Mouse (Mus musculus) intestine, embryonic 15.5 days (tissue): ENCODE results near the gene Ttc27. TPM values are rescaled to one million over a fixed set of nuclear protein-coding genes. Genes with fewer than 3 reads are reported as not detected.

Experiments
- ATAC-seq: fragments of 200-750 bp; cut with Nextera tagmentation; 2 replicates; pipeline ENCODE4 v1.8.0; 2017; ENCODE audit warnings: moderate TSS enrichment, moderate library complexity
- H3K27ac ChIP-seq: fragments of 300-500 bp; sonication (generic); 2 replicates; pipeline ENCODE4 v1.5.1; 2015; ENCODE audit warnings: mild to moderate bottlenecking, inconsistent platforms
- H3K27me3 ChIP-seq: fragments of 300-500 bp; sonication (generic); replicated peaks from 2 replicates; pipeline ENCODE4 v1.6.1; 2015; ENCODE audit warnings: inconsistent platforms
- H3K36me3 ChIP-seq: fragments of 300-500 bp; sonication (generic); 2 replicates; pipeline ENCODE4 v1.6.1; 2015; ENCODE audit warnings: inconsistent platforms
- H3K4me1 ChIP-seq: fragments of 300-500 bp; sonication (generic); replicated peaks from 2 replicates; pipeline ENCODE4 v1.6.1; 2015; ENCODE audit warnings: inconsistent platforms
- H3K4me2 ChIP-seq: fragments of 300-500 bp; sonication (generic); replicated peaks from 2 replicates; pipeline ENCODE4 v1.6.1; 2015; ENCODE audit warnings: mild to moderate bottlenecking, inconsistent platforms
- H3K4me3 ChIP-seq: fragments of 300-500 bp; sonication (generic); replicated peaks from 2 replicates; pipeline ENCODE4 v1.5.1; 2015; ENCODE audit warnings: inconsistent platforms
- H3K9ac ChIP-seq: fragments of 300-500 bp; sonication (generic); 2 replicates; pipeline ENCODE4 v1.6.1; 2015; ENCODE audit warnings: inconsistent platforms
- H3K9me3 ChIP-seq: fragments of 300-500 bp; sonication (generic); 2 replicates; pipeline ENCODE4 v1.6.1; 2016; ENCODE audit warnings: inconsistent platforms
- WGBS: fragments of 180-500 bp; shearing (Covaris S2); methylation state at CpG from one replicate; pipeline ENCODE4 v1.1.7; 2015; 5-methylcytosine and 5-hydroxymethylcytosine counted together
- polyA plus RNA-seq: library from polyadenylated mRNA; unstranded; fragments of >200 nt; fragmentation: Nextera tagmentation; extraction: Ambion mirVana; gene quantifications from 2 replicates; pipeline ENCODE4 v1.2.1, GENCODE M21; 2015

Ttc27 gene
- polyA plus RNA-seq, 1 experiment from 2014 or later = 22.8 TPM

DNA sequence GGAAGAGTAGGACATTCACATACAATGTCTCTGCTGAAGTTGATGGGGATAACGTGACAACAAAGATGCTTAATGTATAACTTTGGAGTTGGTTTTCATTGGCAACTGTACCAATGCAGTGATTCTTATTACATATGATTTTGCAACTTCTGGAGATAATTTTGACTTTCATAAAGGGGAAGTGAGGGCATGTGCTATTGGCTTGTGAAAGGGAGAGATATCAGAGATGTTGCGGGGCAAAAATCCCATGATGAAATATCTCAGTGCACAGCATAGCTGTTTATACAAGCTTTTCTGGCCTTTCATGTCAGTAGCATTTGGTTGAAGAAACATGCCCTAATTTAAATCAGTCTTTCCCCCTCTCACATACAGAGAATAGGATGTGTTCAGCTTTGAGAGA, 86.3 kb downstream of the Ttc27 start:
- no peaks in the 10 kb centered on the region for H3K9me3 ChIP-seq
- 0 out of 2 replicates have a peak, but pooled peaks cover 3% of the 10 kb centered on the region for H3K4me1 ChIP-seq
- H3K4me3 ChIP-seq = no peak overlapping the region
- no peak overlapping the region for H3K9ac ChIP-seq
- 95% methylated on average over 2 of the region's 2 CpGs for WGBS
- no peaks in the 10 kb centered on the region for H3K27me3 ChIP-seq
- ATAC-seq = no peak
- H3K4me2 ChIP-seq = no peak overlapping the region
- no peaks in the 10 kb centered on the region for H3K36me3 ChIP-seq
- H3K27ac ChIP-seq = no peak overlapping the region

DNA sequence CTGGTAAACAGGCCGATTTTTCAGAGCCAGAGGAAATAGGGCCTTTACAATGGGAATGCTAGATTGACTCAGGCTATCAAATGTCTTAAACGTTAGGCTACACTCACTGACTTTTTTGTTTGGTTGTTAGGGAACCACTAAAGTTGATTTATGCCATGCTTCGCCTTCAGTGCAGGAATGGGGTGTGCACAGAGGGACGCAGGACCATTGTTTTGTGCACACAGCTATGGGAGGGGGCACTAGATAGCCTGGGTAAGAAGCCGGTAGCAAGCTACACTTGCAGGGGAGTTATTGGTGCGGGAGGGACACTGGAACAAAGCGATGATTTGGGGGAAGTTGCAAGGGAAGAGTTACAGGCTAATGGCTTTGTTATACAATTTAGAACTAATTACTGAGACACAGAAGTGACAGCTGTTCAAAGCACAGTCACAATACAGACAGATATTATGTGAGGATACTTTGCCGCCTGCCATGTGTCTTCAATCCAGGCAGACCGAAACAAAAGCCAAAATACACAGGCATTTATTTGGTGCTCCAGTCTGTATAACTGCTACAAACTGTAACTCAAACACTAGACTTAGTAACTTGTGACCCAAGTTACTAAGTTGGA, 86.9 kb downstream of the Ttc27 start:
- no peak overlapping the region for H3K4me2 ChIP-seq

DNA sequence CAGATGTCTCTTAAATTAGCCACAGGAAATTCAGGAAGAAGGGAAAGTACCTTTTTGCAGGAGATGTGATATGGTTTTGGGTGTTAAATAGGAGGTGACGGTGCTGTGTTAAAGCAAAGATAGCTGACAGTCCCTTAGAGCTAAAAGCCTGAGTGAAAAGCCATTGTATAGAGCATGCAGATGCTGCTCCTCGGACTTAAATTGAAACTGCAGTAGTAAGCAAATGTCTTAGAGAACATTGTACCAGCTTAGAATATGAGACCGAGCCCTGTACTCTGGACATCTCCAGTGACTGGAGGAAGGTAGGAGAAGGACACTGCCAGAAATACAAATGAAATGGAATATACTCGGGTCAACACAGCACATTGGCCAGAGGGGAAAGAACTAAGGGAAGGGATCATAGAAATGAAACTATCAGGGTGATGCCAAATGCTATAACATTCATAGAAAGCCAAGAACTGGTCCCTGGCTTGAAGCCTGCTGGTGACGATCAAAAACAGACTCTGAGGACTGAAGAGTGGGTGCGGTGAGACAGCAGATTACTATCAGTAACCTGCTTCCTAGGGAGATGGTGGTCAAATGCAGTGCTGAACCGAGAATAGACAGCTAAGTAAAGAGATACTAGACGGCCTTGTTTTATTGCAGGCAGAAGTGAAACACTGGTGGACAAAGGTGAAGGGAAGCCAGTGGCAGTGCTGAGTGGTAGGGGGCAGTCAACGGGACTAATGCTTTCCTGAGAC, 90.1 kb downstream of the Ttc27 start:
- Histone ChIP-seq H3K36me3 (no peaks in the 10 kb centered on the region), H3K27me3 (no peaks in the 10 kb centered on the region), H3K27ac (no peak overlapping the region), H3K4me2 (no peak overlapping the region), H3K4me3 (no peak overlapping the region), H3K4me1 (0 out of 2 replicates have a peak, but pooled peaks cover 3% of the 10 kb centered on the region), H3K9ac (no peak overlapping the region), H3K9me3 (no peaks in the 10 kb centered on the region)
- WGBS = 65% methylated on average over 9 of the region's 9 CpGs
- no peak for ATAC-seq

More for the DNA sequence above, 86.9 kb downstream of the Ttc27 start:
- no peaks in the 10 kb centered on the region for H3K9me3 ChIP-seq
- no peaks in the 10 kb centered on the region for H3K36me3 ChIP-seq
- no peak overlapping the region for H3K9ac ChIP-seq
- H3K4me3 ChIP-seq = no peak overlapping the region
- H3K4me1 ChIP-seq = 0 out of 2 replicates have a peak, but pooled peaks cover 3% of the 10 kb centered on the region
- WGBS = 55% methylated on average over 9 of the region's 9 CpGs
- ATAC-seq = no peak
- H3K27me3 ChIP-seq = no peaks in the 10 kb centered on the region
- no peak overlapping the region for H3K27ac ChIP-seq

DNA sequence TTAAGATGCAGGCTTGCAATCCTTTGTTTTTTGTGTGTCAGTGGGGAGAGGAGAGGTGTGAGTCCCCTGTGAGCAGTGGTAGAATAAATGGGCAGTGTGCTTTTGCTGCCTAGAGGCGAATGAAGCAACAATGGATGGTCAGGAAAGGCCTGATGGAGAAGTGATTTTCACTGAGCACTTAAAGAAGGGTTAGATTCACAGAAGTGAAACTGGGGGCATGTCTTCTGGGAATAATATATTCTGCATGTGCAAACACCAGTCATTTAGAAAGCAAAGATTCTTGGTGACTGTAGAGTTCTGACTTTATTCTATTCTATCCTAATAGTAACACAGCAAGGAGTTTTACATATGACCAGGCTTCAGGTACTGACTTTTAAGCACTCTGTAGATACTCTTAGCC, 90.8 kb downstream of the Ttc27 start:
- ATAC-seq = no peak
- Histone ChIP-seq H3K4me1 (0 out of 2 replicates have a peak, but pooled peaks cover 3% of the 10 kb centered on the region), H3K4me2 (no peak overlapping the region), H3K27ac (no peak overlapping the region), H3K4me3 (no peak overlapping the region), H3K9me3 (no peaks in the 10 kb centered on the region), H3K36me3 (no peaks in the 10 kb centered on the region), H3K9ac (no peak overlapping the region), H3K27me3 (no peaks in the 10 kb centered on the region)
- 81% methylated on average over 1 of the region's 1 CpGs for WGBS

GRCm38 (mm10) chr17:74808901-74809300, 91.4 kb downstream of the Ttc27 start:
- ATAC-seq = no peak
- no peaks in the 10 kb centered on the region for H3K9me3 ChIP-seq
- H3K4me3 ChIP-seq = no peak overlapping the region
- H3K27me3 ChIP-seq = no peaks in the 10 kb centered on the region
- H3K27ac ChIP-seq = no peak overlapping the region
- H3K36me3 ChIP-seq = no peaks in the 10 kb centered on the region
- H3K9ac ChIP-seq = no peak overlapping the region
- WGBS = 90% methylated on average over 4 of the region's 4 CpGs
- H3K4me1 ChIP-seq = 0 out of 2 replicates have a peak, but pooled peaks cover 3% of the 10 kb centered on the region
- H3K4me2 ChIP-seq = no peak overlapping the region

GRCm38 (mm10) chr17:74810892-74811625, 93.5 kb downstream of the Ttc27 start:
- Histone ChIP-seq H3K4me2 (no peak overlapping the region), H3K9ac (no peak overlapping the region), H3K4me1 (no peaks in the 10 kb centered on the region), H3K36me3 (no peaks in the 10 kb centered on the region), H3K27me3 (no peaks in the 10 kb centered on the region), H3K9me3 (no peaks in the 10 kb centered on the region), H3K4me3 (no peak overlapping the region), H3K27ac (no peak overlapping the region)
- peak; percentile 47 for ATAC-seq
- WGBS = 33% methylated on average over 3 of the region's 3 CpGs

DNA sequence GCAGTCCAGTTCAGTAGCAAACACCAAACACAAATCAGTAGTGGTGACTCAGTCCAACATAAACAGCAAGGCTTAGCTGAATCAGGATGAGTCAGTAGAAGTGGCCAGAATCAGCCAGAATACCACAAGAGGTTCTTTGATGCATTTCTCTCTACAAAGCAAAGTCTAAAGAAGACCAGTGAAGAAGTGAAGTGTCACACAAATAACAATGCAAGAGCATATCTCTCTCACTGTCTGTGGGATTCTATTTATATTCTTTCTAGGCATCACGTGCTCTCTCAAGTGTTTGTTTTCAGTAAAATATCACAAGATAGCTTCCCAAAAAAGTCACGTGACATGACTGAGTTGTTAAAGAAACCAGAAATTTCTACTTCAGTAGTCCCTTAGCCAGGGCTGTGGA, 102.2 kb downstream of the Ttc27 start:
- no peaks in the 10 kb centered on the region for H3K27me3 ChIP-seq
- H3K4me2 ChIP-seq = no peak overlapping the region
- H3K27ac ChIP-seq = no peak overlapping the region
- H3K9ac ChIP-seq = no peak overlapping the region
- 51% methylated on average over 2 of the region's 2 CpGs for WGBS
- H3K36me3 ChIP-seq = no peaks in the 10 kb centered on the region
- no peaks in the 10 kb centered on the region for H3K4me1 ChIP-seq
- ATAC-seq = no peak
- H3K9me3 ChIP-seq = no peaks in the 10 kb centered on the region
- no peak overlapping the region for H3K4me3 ChIP-seq

DNA sequence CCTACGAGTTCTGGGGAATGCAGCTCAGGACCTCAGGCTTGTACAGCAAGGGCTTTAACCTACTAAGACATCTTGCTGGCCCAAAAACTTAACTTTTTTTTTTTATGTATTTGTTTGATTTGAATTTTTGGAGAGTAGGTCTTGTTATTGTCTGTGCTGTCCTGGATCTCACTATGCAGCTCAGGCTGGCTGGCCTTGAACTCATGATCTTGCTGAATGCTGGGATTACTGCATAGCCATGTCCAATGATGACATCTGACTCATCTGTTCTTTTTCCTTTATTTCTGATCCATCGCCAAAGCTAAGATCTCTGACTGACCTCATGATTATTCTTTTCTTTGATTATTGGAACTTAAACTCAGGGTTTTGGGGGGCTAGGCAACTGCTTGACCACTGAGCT, 113.3 kb downstream of the Ttc27 start:
- Histone ChIP-seq H3K27ac (no peak overlapping the region), H3K4me3 (no peak overlapping the region), H3K27me3 (no peaks in the 10 kb centered on the region), H3K4me2 (no peak overlapping the region), H3K4me1 (no peaks in the 10 kb centered on the region), H3K9ac (no peak overlapping the region), H3K9me3 (no peaks in the 10 kb centered on the region), H3K36me3 (no peaks in the 10 kb centered on the region)
- 85% methylated on average over 2 of the region's 2 CpGs for WGBS
- no peak for ATAC-seq

- 0 out of 2 replicates have a peak, but pooled peaks cover 3% of the 10 kb centered on the region for H3K4me1 ChIP-seq
- no peak overlapping the region for H3K27ac ChIP-seq
- H3K4me3 ChIP-seq = no peak overlapping the region
- ATAC-seq = no peak
- no peaks in the 10 kb centered on the region for H3K27me3 ChIP-seq
- H3K9ac ChIP-seq = no peak overlapping the region
- H3K9me3 ChIP-seq = no peaks in the 10 kb centered on the region
- WGBS = 73% methylated on average over 3 of the region's 3 CpGs
- no peak overlapping the region for H3K4me2 ChIP-seq
- no peaks in the 10 kb centered on the region for H3K36me3 ChIP-seq
Measured at GRCm38 (mm10) chr17:74841721-74842120, 124.2 kb downstream of the Ttc27 start.

- 0 out of 2 replicates have a peak, but pooled peaks cover 3% of the 10 kb centered on the region for H3K4me1 ChIP-seq
- no peak for ATAC-seq
- 95% methylated on average over 3 of the region's 3 CpGs for WGBS
Measured at GRCm38 (mm10) chr17:74842603-74843002, 125.1 kb downstream of the Ttc27 start.

DNA sequence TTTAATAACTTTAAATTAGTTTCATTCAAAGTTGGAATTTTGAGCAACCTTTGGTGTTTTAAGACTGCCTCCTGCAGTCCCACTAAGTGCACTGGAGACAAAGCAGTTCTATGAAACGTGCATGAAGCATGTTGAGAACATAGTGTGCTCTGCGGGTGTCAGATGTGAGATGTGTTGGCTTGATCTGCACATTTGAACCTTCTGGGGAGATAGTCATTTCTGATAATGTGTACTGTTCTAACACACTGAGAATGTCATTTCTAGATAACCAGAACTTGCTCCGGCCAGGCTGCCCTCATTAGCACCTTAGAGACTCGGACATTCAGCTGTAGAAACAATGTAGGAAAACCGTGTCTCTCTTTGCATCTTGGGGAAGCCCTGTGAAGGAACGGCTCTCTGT, 126.0 kb downstream of the Ttc27 start:
- Histone ChIP-seq H3K36me3 (no peaks in the 10 kb centered on the region), H3K9me3 (no peaks in the 10 kb centered on the region), H3K27me3 (no peaks in the 10 kb centered on the region), H3K4me2 (no peak overlapping the region), H3K4me3 (no peak overlapping the region), H3K4me1 (0 out of 2 replicates have a peak, but pooled peaks cover 3% of the 10 kb centered on the region), H3K27ac (no peak overlapping the region), H3K9ac (no peak overlapping the region)
- 91% methylated on average over 6 of the region's 6 CpGs for WGBS
- no peak for ATAC-seq

More at GRCm38 (mm10) chr17:74842603-74843002, 125.1 kb downstream of the Ttc27 start:
- H3K27me3 ChIP-seq = no peaks in the 10 kb centered on the region
- no peak overlapping the region for H3K9ac ChIP-seq
- H3K9me3 ChIP-seq = no peaks in the 10 kb centered on the region
- no peaks in the 10 kb centered on the region for H3K36me3 ChIP-seq
- H3K4me3 ChIP-seq = no peak overlapping the region
- H3K4me2 ChIP-seq = no peak overlapping the region
- no peak overlapping the region for H3K27ac ChIP-seq
